Mouse (Mus musculus): ENCODE results near the gene Dock6. TPM values are rescaled to one million over a fixed set of nuclear protein-coding genes. Genes with fewer than 3 reads are reported as not detected.

Gene Dock6
- polyA plus RNA-seq, 1 experiment: 47.6 TPM

GRCm38 (mm10) chr9:21760155-21761088 is 92.0 kb downstream of the Dock6 start, which contains the start of gene Spc24:
TSS of gene Spc24 (minus strand) at chr9:21760303.
- peak; percentile 93 to 96 for DNase-seq (ENCODE audit: low read depth in 1 of 2, low spot score in 2 of 2)
- no peak for TF ChIP-seq POLR2A (IDR thresholded peaks at IDR 0.05; ENCODE audit: low read depth, low read length)
- TF ChIP-seq CTCF (IDR thresholded peaks at IDR 0.05; ENCODE audit: extremely low read depth, insufficient read depth, insufficient read length, insufficient replicate concordance): no peak
- H3K27me3 ChIP-seq (ENCODE audit: control insufficient read depth, insufficient read depth, low read length): no peaks in the 10 kb centered on the region
- H3K4me3 ChIP-seq (ENCODE audit: extremely low read depth, insufficient read depth, insufficient read length): peak within 1 kb of the TSS; percentile 77
- no peak within 1 kb of the TSS for H3K27ac ChIP-seq (ENCODE audit: insufficient read depth, low read length)
- no peaks in the 10 kb centered on the region for H3K36me3 ChIP-seq (ENCODE audit: control insufficient read depth, insufficient read depth, low read length)
- under 1% methylated on average over 54 of the region's 54 CpGs for WGBS
- H3K4me1 ChIP-seq (ENCODE audit: control insufficient read depth, insufficient read depth, insufficient read length): no peaks in the 10 kb centered on the region; the same call in 1 of the 2 replicates

DNA sequence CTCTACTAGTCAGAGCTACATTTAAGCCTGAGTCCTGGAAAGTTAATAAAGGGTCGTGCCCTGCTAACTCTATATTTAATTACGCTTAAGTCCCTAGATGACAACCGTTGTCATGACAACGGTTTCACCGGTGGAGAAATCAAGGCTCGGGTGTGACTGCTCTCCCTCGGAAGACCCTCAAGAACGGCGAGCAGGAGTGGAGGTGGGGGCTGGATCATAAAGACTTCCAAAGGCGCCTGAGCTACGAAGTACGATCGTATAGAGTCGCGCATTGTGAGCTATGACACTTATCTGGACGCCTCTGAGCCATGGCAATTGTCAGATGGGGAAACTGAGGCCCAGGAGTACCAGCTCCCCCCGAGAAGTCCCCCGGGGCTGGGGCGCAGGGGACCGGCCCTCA is 92.7 kb downstream of the Dock6 start:
- H3K4me3 ChIP-seq (ENCODE audit: extremely low read depth, insufficient read depth, insufficient read length): peak overlapping the region; percentile 77
- no peaks in the 10 kb centered on the region for H3K36me3 ChIP-seq (ENCODE audit: control insufficient read depth, insufficient read depth, low read length)
- no peak overlapping the region for H3K27ac ChIP-seq (ENCODE audit: insufficient read depth, low read length)
- no peaks in the 10 kb centered on the region for H3K27me3 ChIP-seq (ENCODE audit: control insufficient read depth, insufficient read depth, low read length)
- WGBS: 1% methylated on average over 20 of the region's 20 CpGs
- no peaks in the 10 kb centered on the region; the same call in 1 of the 2 replicates for H3K4me1 ChIP-seq (ENCODE audit: control insufficient read depth, insufficient read depth, insufficient read length)
- TF ChIP-seq CTCF (IDR thresholded peaks at IDR 0.05; ENCODE audit: extremely low read depth, insufficient read depth, insufficient read length, insufficient replicate concordance) (no peak), POLR2A (IDR thresholded peaks at IDR 0.05; ENCODE audit: low read depth, low read length) (no peak)
- no peak for DNase-seq (ENCODE audit: low read depth in 1 of 2, low spot score in 2 of 2)

- Histone ChIP-seq H3K4me1 (ENCODE audit: control insufficient read depth, insufficient read depth, insufficient read length) (no peaks in the 10 kb centered on the region; the same call in 1 of the 2 replicates), H3K27me3 (ENCODE audit: control insufficient read depth, insufficient read depth, low read length) (no peaks in the 10 kb centered on the region), H3K4me3 (ENCODE audit: extremely low read depth, insufficient read depth, insufficient read length) (no peak overlapping the region), H3K36me3 (ENCODE audit: control insufficient read depth, insufficient read depth, low read length) (no peaks in the 10 kb centered on the region), H3K27ac (ENCODE audit: insufficient read depth, low read length) (no peak overlapping the region)
- 77% methylated on average over 14 of the region's 14 CpGs for WGBS
- no peak for TF ChIP-seq CTCF (IDR thresholded peaks at IDR 0.05; ENCODE audit: extremely low read depth, insufficient read depth, insufficient read length, insufficient replicate concordance)
- no peak for TF ChIP-seq POLR2A (IDR thresholded peaks at IDR 0.05; ENCODE audit: low read depth, low read length)
- no peak for DNase-seq (ENCODE audit: low read depth in 1 of 2, low spot score in 2 of 2)
Observed at GRCm38 (mm10) chr9:21758576-21759529, 93.6 kb downstream of the Dock6 start.

DNA sequence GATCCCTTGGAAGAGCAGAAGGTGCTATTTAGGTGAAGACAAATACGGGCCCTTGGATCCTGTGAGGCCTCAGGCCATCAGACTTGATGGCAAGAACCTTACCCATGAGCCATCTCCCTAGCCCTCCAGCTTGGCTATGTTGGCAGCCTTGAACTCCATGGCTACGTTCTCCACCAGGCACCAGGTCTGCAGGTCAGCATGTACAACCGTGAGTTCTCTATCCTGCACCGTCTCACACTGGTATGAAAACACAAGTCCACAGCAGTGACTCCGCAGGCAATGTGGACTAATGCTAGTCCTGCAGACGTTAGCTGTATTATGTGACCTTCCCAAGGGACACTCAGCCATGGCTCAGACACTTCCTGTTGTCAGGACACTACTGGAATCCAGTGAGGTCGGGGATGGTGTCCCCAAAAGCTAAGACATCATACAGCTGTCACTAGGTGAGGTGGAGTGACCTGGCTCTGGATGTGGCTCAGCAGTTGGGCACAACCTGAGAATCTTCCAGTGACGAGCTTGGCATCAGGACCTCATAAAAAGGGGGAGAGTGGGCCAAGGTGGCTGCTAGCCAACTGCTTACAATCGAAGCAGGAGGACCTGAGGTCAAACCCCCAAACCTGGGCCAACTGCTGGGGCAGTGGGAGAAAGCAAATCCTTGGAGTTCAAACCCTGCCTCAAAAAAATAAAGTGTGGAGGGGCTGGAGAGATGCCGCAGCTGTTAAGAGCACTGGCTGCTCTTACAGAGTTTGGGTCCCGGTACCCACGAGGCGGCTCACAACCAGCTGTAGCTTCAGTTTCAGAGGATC is 97.7 kb downstream of the Dock6 start:
- Histone ChIP-seq H3K36me3 (ENCODE audit: control insufficient read depth, insufficient read depth, low read length) (no peaks in the 10 kb centered on the region), H3K27ac (ENCODE audit: insufficient read depth, low read length) (0 out of 2 replicates have a peak overlapping the region, but pooled peaks have one; percentile 19), H3K4me3 (ENCODE audit: extremely low read depth, insufficient read depth, insufficient read length) (no peak overlapping the region), H3K4me1 (ENCODE audit: control insufficient read depth, insufficient read depth, insufficient read length) (no peaks in the 10 kb centered on the region), H3K27me3 (ENCODE audit: control insufficient read depth, insufficient read depth, low read length) (no peaks in the 10 kb centered on the region)
- WGBS: 85% methylated on average over 13 of the region's 13 CpGs
- TF ChIP-seq CTCF (IDR thresholded peaks at IDR 0.05; ENCODE audit: extremely low read depth, insufficient read depth, insufficient read length, insufficient replicate concordance): no peak
- no peak for TF ChIP-seq POLR2A (IDR thresholded peaks at IDR 0.05; ENCODE audit: low read depth, low read length)
- DNase-seq (ENCODE audit: low read depth in 1 of 2, low spot score in 2 of 2): no peak

GRCm38 (mm10) chr9:21754003-21754402 is 98.4 kb downstream of the Dock6 start:
- H3K4me3 ChIP-seq (ENCODE audit: extremely low read depth, insufficient read depth, insufficient read length): no peak overlapping the region
- no peaks in the 10 kb centered on the region for H3K27me3 ChIP-seq (ENCODE audit: control insufficient read depth, insufficient read depth, low read length)
- H3K4me1 ChIP-seq (ENCODE audit: control insufficient read depth, insufficient read depth, insufficient read length): no peaks in the 10 kb centered on the region
- DNase-seq (ENCODE audit: low read depth in 1 of 2, low spot score in 2 of 2): no peak
- H3K27ac ChIP-seq (ENCODE audit: insufficient read depth, low read length): no peak overlapping the region
- WGBS: 82% methylated on average over 2 of the region's 2 CpGs
- no peak for TF ChIP-seq POLR2A (IDR thresholded peaks at IDR 0.05; ENCODE audit: low read depth, low read length)
- TF ChIP-seq CTCF (IDR thresholded peaks at IDR 0.05; ENCODE audit: extremely low read depth, insufficient read depth, insufficient read length, insufficient replicate concordance): no peak
- H3K36me3 ChIP-seq (ENCODE audit: control insufficient read depth, insufficient read depth, low read length): peaks cover 1% of the 10 kb centered on the region; the same call in 1 of the 2 replicates
